Mouse (Mus musculus): ENCODE data around the gene Pgap3. TPM values are rescaled to one million over a fixed set of nuclear protein-coding genes. Genes with fewer than 3 reads are reported as not detected.

The Pgap3 gene
- polyA plus RNA-seq (2014; fragmentation: Illumina TruSeq; extraction: RNeasy Lipid Tissue Mini Kit (QIAGEN cat#74804); ENCODE audit: low replicate concordance): not detected

GRCm38 (mm10) chr11:98400161-98400726 lies at the start of gene Pgap3:
Gene Pgap3 (minus strand): TSS chr11:98400490.

DNA sequence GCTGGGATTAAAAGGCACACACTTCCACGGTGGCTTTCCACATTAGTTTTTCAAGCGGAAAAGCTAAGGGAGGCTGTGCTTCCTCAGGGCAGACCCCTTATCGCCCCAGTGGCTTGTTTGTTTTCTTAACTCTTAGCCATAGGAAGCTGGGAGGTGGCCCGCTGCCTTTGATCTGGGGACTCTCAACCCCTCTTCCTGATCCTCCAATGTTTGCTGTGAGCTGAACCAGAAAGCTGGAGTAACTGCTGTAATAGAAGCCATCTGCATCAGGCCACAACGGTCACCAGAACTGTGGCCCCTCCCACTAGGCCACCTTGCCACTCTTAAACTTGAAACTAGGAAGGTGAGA lies 45.9 kb upstream of the Pgap3 start, which contains the start of gene Grb7:
Gene Grb7, plus strand, starts transcription at position 182 of the 349 bp plus-strand sequence.

GRCm38 (mm10) chr11:98438331-98439158 lies 38.3 kb upstream of the Pgap3 start, which contains the start of gene Mien1:
Gene Mien1 (minus strand): TSS chr11:98438991.

DNA sequence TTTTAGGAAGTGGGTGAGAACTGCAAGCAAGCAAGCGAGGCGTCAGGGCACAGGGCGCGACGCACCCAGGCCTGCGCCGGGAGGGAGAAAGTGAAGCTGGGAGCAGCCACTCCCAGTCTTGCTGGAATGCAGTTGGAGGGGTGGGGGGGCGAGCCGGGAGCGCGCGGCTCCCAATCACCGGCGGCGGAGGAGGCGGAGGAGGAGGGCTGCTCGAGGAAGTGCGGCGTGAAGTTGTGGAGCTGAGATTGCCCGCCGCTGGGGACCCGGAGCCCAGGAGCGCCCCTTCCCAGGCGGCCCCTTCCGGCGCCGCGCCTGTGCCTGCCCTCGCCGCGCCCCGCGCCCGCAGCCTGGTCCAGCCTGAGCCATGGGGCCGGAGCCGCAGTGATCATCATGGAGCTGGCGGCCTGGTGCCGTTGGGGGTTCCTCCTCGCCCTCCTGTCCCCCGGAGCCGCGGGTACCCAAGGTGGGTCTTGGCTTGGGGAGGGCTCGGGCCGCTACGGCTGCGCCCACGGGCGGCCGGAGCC lies 12.0 kb upstream of the Pgap3 start, which contains the start of gene Erbb2:
Gene Erbb2, plus strand, starts transcription at position 198 of the 524 bp plus-strand sequence.

DNA sequence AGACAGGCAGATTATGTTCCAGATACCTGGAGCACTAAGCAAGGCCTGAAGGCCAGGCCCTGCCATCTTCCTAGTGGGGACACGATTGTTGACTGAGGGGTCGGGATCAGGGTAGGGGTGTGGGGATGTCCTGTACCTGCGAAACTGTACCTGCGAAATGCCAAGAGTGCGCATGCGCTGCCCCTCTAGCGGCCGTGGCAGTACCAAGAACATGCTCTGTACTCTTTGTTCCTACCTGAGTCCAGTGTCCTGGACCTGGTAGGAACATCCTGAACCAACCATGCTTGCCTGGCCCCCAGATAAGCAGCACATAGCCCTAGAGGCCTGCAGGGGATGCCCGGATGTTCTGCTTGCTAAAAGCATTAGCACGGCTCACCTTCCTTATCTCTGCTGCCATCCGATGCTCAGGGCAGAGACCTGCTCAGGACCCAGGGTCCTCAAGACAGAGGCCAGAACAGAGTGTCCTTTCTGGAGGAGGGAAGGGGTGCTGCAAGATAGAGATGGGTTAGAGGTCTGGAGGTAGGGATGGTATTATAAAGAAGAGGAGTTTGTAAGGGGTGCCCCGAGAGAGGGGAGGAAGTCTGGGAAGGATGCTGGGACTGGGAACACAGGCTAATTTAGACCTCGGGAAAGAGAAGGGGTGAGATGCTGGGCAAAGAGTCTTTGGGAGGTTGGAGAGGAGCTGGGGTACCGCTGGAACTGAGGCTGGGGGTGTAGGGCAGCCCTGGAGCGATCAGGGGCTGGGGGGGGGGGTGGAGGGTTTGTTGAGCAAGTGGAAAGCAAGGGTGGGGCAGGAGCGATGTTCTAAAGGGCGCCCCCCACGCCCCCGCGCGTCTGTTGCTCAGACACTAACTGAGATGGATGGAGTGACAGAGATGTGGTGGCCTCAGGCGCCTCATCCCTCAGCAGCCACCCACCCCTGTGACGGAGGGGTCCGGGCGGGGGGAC lies 14.4 kb downstream of the Pgap3 start, which contains the start of gene Pnmt:
Gene Pnmt, plus strand, starts transcription at position 813 of the 948 bp plus-strand sequence.

GRCm38 (mm10) chr11:98383261-98384030 lies 16.8 kb downstream of the Pgap3 start, which contains the start of gene Tcap:
Gene Tcap (plus strand): TSS chr11:98383811.

GRCm38 (mm10) chr11:98358161-98359083 lies 41.9 kb downstream of the Pgap3 start, which contains the start of gene Stard3:
Gene Stard3 (plus strand): TSS chr11:98358368.

GRCm38 (mm10) chr11:98348083-98348961 lies 52.0 kb downstream of the Pgap3 start, which contains the start of gene Ppp1r1b:
Gene Ppp1r1b (plus strand): TSS chr11:98348404.

Other genes starting within 250 kb of the Pgap3 start
- 37.7 TPM for gene Med1, start 207.2 kb downstream of the Pgap3 start, polyA plus RNA-seq (2014; fragmentation: Illumina TruSeq; extraction: RNeasy Lipid Tissue Mini Kit (QIAGEN cat#74804); ENCODE audit: low replicate concordance)
- 28.2 TPM for gene Cdk12, start 197.4 kb downstream of the Pgap3 start, polyA plus RNA-seq (2014; fragmentation: Illumina TruSeq; extraction: RNeasy Lipid Tissue Mini Kit (QIAGEN cat#74804); ENCODE audit: low replicate concordance)
- gene Neurod2, start 70.8 kb downstream of the Pgap3 start, polyA plus RNA-seq (2014; fragmentation: Illumina TruSeq; extraction: RNeasy Lipid Tissue Mini Kit (QIAGEN cat#74804); ENCODE audit: low replicate concordance): not detected
- 5.9 TPM for gene Ppp1r1b, start 52.1 kb downstream of the Pgap3 start, polyA plus RNA-seq (2014; fragmentation: Illumina TruSeq; extraction: RNeasy Lipid Tissue Mini Kit (QIAGEN cat#74804); ENCODE audit: low replicate concordance)
- 1.0 TPM for gene Stard3, start 42.1 kb downstream of the Pgap3 start, polyA plus RNA-seq (2014; fragmentation: Illumina TruSeq; extraction: RNeasy Lipid Tissue Mini Kit (QIAGEN cat#74804); ENCODE audit: low replicate concordance)
- gene Tcap, start 16.7 kb downstream of the Pgap3 start, polyA plus RNA-seq (2014; fragmentation: Illumina TruSeq; extraction: RNeasy Lipid Tissue Mini Kit (QIAGEN cat#74804); ENCODE audit: low replicate concordance): not detected
- not detected for gene Pnmt, start 14.0 kb downstream of the Pgap3 start, polyA plus RNA-seq (2014; fragmentation: Illumina TruSeq; extraction: RNeasy Lipid Tissue Mini Kit (QIAGEN cat#74804); ENCODE audit: low replicate concordance)
- gene Erbb2, start 12.0 kb upstream of the Pgap3 start, polyA plus RNA-seq (2014; fragmentation: Illumina TruSeq; extraction: RNeasy Lipid Tissue Mini Kit (QIAGEN cat#74804); ENCODE audit: low replicate concordance): 2.1 TPM
- gene Mien1, start 38.5 kb upstream of the Pgap3 start, polyA plus RNA-seq (2014; fragmentation: Illumina TruSeq; extraction: RNeasy Lipid Tissue Mini Kit (QIAGEN cat#74804); ENCODE audit: low replicate concordance): 31.8 TPM
- gene Grb7, start 45.9 kb upstream of the Pgap3 start, polyA plus RNA-seq (2014; fragmentation: Illumina TruSeq; extraction: RNeasy Lipid Tissue Mini Kit (QIAGEN cat#74804); ENCODE audit: low replicate concordance): 2.2 TPM
- gene Ikzf3, start 145.5 kb upstream of the Pgap3 start, polyA plus RNA-seq (2014; fragmentation: Illumina TruSeq; extraction: RNeasy Lipid Tissue Mini Kit (QIAGEN cat#74804); ENCODE audit: low replicate concordance): 5.1 TPM
- 1.0 TPM for gene Zpbp2, start 150.6 kb upstream of the Pgap3 start, polyA plus RNA-seq (2014; fragmentation: Illumina TruSeq; extraction: RNeasy Lipid Tissue Mini Kit (QIAGEN cat#74804); ENCODE audit: low replicate concordance)
- 5.3 TPM for gene Ormdl3, start 186.9 kb upstream of the Pgap3 start, polyA plus RNA-seq (2014; fragmentation: Illumina TruSeq; extraction: RNeasy Lipid Tissue Mini Kit (QIAGEN cat#74804); ENCODE audit: low replicate concordance)
- not detected for gene Lrrc3c, start 197.8 kb upstream of the Pgap3 start, polyA plus RNA-seq (2014; fragmentation: Illumina TruSeq; extraction: RNeasy Lipid Tissue Mini Kit (QIAGEN cat#74804); ENCODE audit: low replicate concordance)
- gene Gm12355, start 225.2 kb upstream of the Pgap3 start, polyA plus RNA-seq (2014; fragmentation: Illumina TruSeq; extraction: RNeasy Lipid Tissue Mini Kit (QIAGEN cat#74804); ENCODE audit: low replicate concordance): not detected
- not detected for gene Gsdma3, start 225.9 kb upstream of the Pgap3 start, polyA plus RNA-seq (2014; fragmentation: Illumina TruSeq; extraction: RNeasy Lipid Tissue Mini Kit (QIAGEN cat#74804); ENCODE audit: low replicate concordance)
- 0.71 TPM for gene Gsdma2, start 246.3 kb upstream of the Pgap3 start, polyA plus RNA-seq (2014; fragmentation: Illumina TruSeq; extraction: RNeasy Lipid Tissue Mini Kit (QIAGEN cat#74804); ENCODE audit: low replicate concordance)